Mouse (Mus musculus): ENCODE data around the gene Atp8a2. TPM values are rescaled to one million over a fixed set of nuclear protein-coding genes. Genes with fewer than 3 reads are reported as not detected.

Atp8a2 gene
- polyA plus RNA-seq, 1 experiment, result 0.16 TPM

DNA sequence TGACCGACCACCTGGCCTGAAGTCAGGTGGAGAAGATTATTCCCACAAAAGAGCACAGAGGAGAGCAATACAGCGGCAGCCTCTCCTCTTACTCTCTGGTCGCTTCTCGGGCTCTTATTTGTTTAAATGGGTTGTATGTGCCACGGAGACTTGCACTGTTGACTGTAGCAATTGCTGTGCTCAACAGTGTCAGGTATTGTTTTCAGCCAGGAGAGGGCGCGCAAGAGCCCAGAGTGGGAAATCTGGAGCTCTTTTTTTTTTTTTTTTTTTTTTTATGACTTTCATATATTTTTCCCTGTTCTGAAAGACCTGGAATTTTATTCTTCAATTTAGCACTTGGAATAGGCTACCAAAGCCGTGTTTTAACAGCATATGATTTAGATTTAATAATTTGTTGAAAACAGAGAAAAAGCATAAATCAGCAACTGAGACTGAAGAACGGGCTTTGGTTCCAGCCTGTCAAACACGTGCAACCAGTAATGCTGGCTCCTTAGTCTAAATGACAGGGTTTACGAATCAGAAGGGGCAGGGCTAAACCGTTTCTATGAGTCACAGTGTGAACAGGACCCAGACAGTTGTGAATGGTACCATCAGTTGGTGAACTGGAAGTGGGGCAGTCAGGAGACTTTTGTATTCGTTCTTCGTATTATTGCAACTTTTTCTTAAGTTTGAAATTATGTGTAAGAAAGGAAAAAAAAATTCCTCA, 583.9 kb downstream of the Atp8a2 start:
- no peak for TF ChIP-seq POLR2A (IDR thresholded peaks at IDR 0.05; ENCODE audit: borderline replicate concordance, low read depth, low read length)
- peak; percentile 76 for TF ChIP-seq CTCF (IDR thresholded peaks at IDR 0.05; ENCODE audit: low read depth, low read length)
- no peak overlapping the region for H3K27ac ChIP-seq (ENCODE audit: insufficient read depth, low read depth, low read length)
- H3K4me1 ChIP-seq (ENCODE audit: control insufficient read depth, insufficient read depth, low read length), result no peaks in the 10 kb centered on the region
- no peak overlapping the region for H3K4me3 ChIP-seq (ENCODE audit: insufficient read depth, low read length)

- TF ChIP-seq CTCF (IDR thresholded peaks at IDR 0.05; ENCODE audit: low read depth, low read length), result no peak
- TF ChIP-seq POLR2A (IDR thresholded peaks at IDR 0.05; ENCODE audit: borderline replicate concordance, low read depth, low read length), result no peak
- H3K4me3 ChIP-seq (ENCODE audit: insufficient read depth, low read length), result no peak overlapping the region
- H3K27ac ChIP-seq (ENCODE audit: insufficient read depth, low read depth, low read length), result no peak overlapping the region
- no peaks in the 10 kb centered on the region for H3K4me1 ChIP-seq (ENCODE audit: control insufficient read depth, insufficient read depth, low read length)
Observed at GRCm38 (mm10) chr14:59607021-59607420, 590.0 kb downstream of the Atp8a2 start.

- H3K4me3 ChIP-seq (ENCODE audit: insufficient read depth, low read length), result no peak overlapping the region
- no peak overlapping the region for H3K27ac ChIP-seq (ENCODE audit: insufficient read depth, low read depth, low read length)
- H3K4me1 ChIP-seq (ENCODE audit: control insufficient read depth, insufficient read depth, low read length), result no peaks in the 10 kb centered on the region
- TF ChIP-seq CTCF (IDR thresholded peaks at IDR 0.05; ENCODE audit: low read depth, low read length), result peak; percentile 48
- no peak for TF ChIP-seq POLR2A (IDR thresholded peaks at IDR 0.05; ENCODE audit: borderline replicate concordance, low read depth, low read length)
Observed at GRCm38 (mm10) chr14:59605671-59606353, 591.2 kb downstream of the Atp8a2 start.

- H3K27ac ChIP-seq (ENCODE audit: insufficient read depth, low read depth, low read length), result no peak overlapping the region
- H3K4me1 ChIP-seq (ENCODE audit: control insufficient read depth, insufficient read depth, low read length), result no peaks in the 10 kb centered on the region
- no peak overlapping the region for H3K4me3 ChIP-seq (ENCODE audit: insufficient read depth, low read length)
- no peak for TF ChIP-seq POLR2A (IDR thresholded peaks at IDR 0.05; ENCODE audit: borderline replicate concordance, low read depth, low read length)
- no peak for TF ChIP-seq CTCF (IDR thresholded peaks at IDR 0.05; ENCODE audit: low read depth, low read length)
Observed at GRCm38 (mm10) chr14:59604002-59604645, 592.9 kb downstream of the Atp8a2 start.

DNA sequence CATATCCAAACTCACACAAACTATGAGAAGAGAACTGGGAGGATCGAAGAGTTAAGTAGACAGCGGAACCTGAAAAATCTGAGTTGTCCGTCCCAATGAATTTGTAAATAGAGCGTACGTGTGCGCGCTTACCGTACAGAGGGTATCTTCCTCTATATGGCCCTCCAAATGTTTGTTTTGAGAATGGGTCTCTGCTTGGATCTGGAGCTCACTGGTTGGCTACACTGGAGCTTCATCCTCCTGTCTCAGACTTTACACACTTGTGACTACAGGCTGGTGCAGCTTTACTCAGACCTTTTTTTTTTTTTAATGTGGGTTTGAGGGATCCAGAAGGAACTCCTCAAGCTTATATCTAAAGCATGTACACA, 598.7 kb downstream of the Atp8a2 start:
- peak overlapping the region; percentile 53; the same call in 1 of the 2 replicates for H3K27ac ChIP-seq (ENCODE audit: insufficient read depth, low read depth, low read length)
- peaks cover 3% of the 10 kb centered on the region; the same call in 1 of the 2 replicates for H3K4me1 ChIP-seq (ENCODE audit: control insufficient read depth, insufficient read depth, low read length)
- no peak for TF ChIP-seq CTCF (IDR thresholded peaks at IDR 0.05; ENCODE audit: low read depth, low read length)
- no peak for TF ChIP-seq POLR2A (IDR thresholded peaks at IDR 0.05; ENCODE audit: borderline replicate concordance, low read depth, low read length)
- peak overlapping the region; percentile 87 for H3K4me3 ChIP-seq (ENCODE audit: insufficient read depth, low read length)

DNA sequence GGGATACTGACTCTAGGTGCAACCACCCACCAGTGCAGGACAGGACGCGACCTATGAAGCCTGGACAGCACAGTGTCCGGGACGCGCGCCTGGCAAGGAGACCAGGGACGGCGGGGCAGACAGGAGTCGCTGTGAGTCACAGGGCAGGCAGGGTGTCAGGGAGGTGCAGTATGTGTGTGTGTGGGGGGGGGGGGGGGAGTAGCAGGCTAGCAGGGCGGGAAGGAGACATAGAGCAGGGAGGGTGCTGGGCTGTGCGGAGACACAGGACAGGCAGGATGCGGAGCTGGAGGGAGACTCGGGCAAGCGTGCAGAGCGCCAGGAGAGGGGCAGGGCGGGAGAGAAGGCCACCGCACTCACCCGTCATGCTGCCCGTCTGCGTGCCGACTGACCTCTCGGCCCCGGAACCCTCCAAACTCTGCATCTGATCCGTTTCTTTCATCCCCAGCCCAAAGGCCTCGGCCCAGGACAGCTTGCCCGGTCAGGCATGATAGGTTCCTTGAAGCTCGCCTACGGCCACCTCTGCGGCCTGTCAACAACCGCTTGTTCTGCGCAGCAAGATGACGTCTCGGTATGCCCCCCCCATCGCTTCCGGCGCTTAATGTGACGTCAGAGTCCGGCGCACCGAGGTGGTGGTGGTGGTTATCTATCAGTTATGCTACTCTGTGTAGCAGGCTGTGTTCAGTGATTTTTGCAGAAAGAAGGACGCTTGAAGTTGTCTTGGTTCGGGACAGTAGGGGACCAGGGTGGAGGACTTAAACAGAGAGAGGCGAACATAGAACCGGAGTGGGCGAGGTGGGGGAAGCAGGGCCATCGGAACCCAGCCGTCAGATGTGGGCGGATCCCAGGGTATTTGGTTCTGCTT, 599.4 kb downstream of the Atp8a2 start, which contains the start of gene Cdadc1:
Gene Cdadc1, minus strand, starts transcription at position 562 of the 862 bp plus-strand sequence.
- H3K4me3 ChIP-seq (ENCODE audit: insufficient read depth, low read length), result peak within 1 kb of the TSS; percentile 87
- TF ChIP-seq POLR2A (IDR thresholded peaks at IDR 0.05; ENCODE audit: borderline replicate concordance, low read depth, low read length), result peak; percentile 67; the same call in 1 of the 2 replicates
- no peak for TF ChIP-seq CTCF (IDR thresholded peaks at IDR 0.05; ENCODE audit: low read depth, low read length)
- H3K27ac ChIP-seq (ENCODE audit: insufficient read depth, low read depth, low read length), result peak within 1 kb of the TSS; percentile 53
- peaks cover 3% of the 10 kb centered on the region; the same call in 1 of the 2 replicates for H3K4me1 ChIP-seq (ENCODE audit: control insufficient read depth, insufficient read depth, low read length)

DNA sequence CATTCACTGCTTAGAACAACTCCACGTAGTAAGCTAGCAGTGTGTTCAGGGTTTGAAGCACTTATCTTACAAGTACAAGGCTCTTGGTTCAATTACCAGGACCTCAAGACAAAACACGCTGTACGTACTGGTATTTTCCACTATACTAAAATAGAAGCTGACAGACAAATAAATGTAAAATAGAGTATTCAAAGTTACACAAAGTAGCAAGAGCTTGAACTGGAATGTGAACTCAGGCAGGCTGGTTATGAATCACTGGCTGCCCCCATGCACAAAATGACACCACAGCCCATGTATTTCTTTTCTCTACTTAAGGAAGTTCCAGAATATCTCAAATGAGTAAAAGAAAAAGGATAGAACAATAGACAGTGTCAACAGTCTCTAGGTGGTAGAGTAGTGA, 602.0 kb downstream of the Atp8a2 start:
- TF ChIP-seq CTCF (IDR thresholded peaks at IDR 0.05; ENCODE audit: low read depth, low read length), result no peak
- TF ChIP-seq POLR2A (IDR thresholded peaks at IDR 0.05; ENCODE audit: borderline replicate concordance, low read depth, low read length), result no peak
- peaks cover 3% of the 10 kb centered on the region; the same call in 1 of the 2 replicates for H3K4me1 ChIP-seq (ENCODE audit: control insufficient read depth, insufficient read depth, low read length)
- H3K27ac ChIP-seq (ENCODE audit: insufficient read depth, low read depth, low read length), result no peak overlapping the region
- no peak overlapping the region for H3K4me3 ChIP-seq (ENCODE audit: insufficient read depth, low read length)

GRCm38 (mm10) chr14:59592593-59592992, 604.4 kb downstream of the Atp8a2 start:
- Histone ChIP-seq H3K4me1 (ENCODE audit: control insufficient read depth, insufficient read depth, low read length) (peaks cover 3% of the 10 kb centered on the region; the same call in 1 of the 2 replicates), H3K4me3 (ENCODE audit: insufficient read depth, low read length) (no peak overlapping the region), H3K27ac (ENCODE audit: insufficient read depth, low read depth, low read length) (no peak overlapping the region)
- TF ChIP-seq POLR2A (IDR thresholded peaks at IDR 0.05; ENCODE audit: borderline replicate concordance, low read depth, low read length), result no peak
- TF ChIP-seq CTCF (IDR thresholded peaks at IDR 0.05; ENCODE audit: low read depth, low read length), result no peak

GRCm38 (mm10) chr14:59591901-59592300, 605.1 kb downstream of the Atp8a2 start:
- Histone ChIP-seq H3K4me1 (ENCODE audit: control insufficient read depth, insufficient read depth, low read length) (peaks cover 3% of the 10 kb centered on the region; the same call in 1 of the 2 replicates), H3K27ac (ENCODE audit: insufficient read depth, low read depth, low read length) (no peak overlapping the region), H3K4me3 (ENCODE audit: insufficient read depth, low read length) (no peak overlapping the region)
- no peak for TF ChIP-seq POLR2A (IDR thresholded peaks at IDR 0.05; ENCODE audit: borderline replicate concordance, low read depth, low read length)
